Mouse (Mus musculus) forebrain, embryonic 14.5 days (tissue): ENCODE measurements around the gene Odaph. TPM values are rescaled to one million over a fixed set of nuclear protein-coding genes. Genes with fewer than 3 reads are reported as not detected.

ENCODE experiments used
- ATAC-seq: fragments of 200-750 bp; cut with Nextera tagmentation; 2 replicates; pipeline ENCODE4 v1.8.0; 2017; ENCODE audit warnings: mild to moderate bottlenecking, moderate library complexity
- DNase-seq: peaks from one replicate; pipeline ENCODE4 v3.0.0-alpha.2; 2015; ENCODE audit warnings: low spot score
- H3K27ac ChIP-seq: fragments of 300-500 bp; sonication (generic); 2 replicates; pipeline ENCODE4 v1.5.1; 2014; ENCODE audit warnings: low read depth, mild to moderate bottlenecking, control low read depth, low read length, moderate library complexity
- H3K27me3 ChIP-seq: fragments of 300-500 bp; sonication (generic); replicated peaks from 2 replicates; pipeline ENCODE4 v1.6.1; 2014; ENCODE audit warnings: low read length, control low read depth, mixed read lengths; ENCODE audit not compliant: control insufficient read depth, insufficient read depth
- H3K36me3 ChIP-seq: fragments of 300-500 bp; sonication (generic); 2 replicates; pipeline ENCODE4 v1.6.1; 2014; ENCODE audit warnings: low read length, control low read depth; ENCODE audit not compliant: control insufficient read depth, insufficient read depth
- H3K4me1 ChIP-seq: fragments of 300-500 bp; sonication (generic); 2 replicates; pipeline ENCODE4 v1.6.1; 2014; ENCODE audit warnings: antibody characterized with exemption, low read length, control low read depth; ENCODE audit not compliant: control insufficient read depth, insufficient read depth
- H3K4me2 ChIP-seq: fragments of 300-500 bp; sonication (generic); 2 replicates; pipeline ENCODE4 v1.6.1; 2014; ENCODE audit warnings: mild to moderate bottlenecking, control low read depth, low read length
- H3K4me3 ChIP-seq: fragments of 300-500 bp; sonication (generic); 2 replicates; pipeline ENCODE4 v1.5.1; 2014; ENCODE audit warnings: low read depth, low read length, control low read depth
- H3K9ac ChIP-seq: fragments of 300-500 bp; sonication (generic); 2 replicates; pipeline ENCODE4 v1.6.1; 2014; ENCODE audit warnings: mild to moderate bottlenecking, low read length, control low read depth, moderate library complexity
- H3K9me3 ChIP-seq: fragments of 300-500 bp; sonication (generic); replicated peaks from 2 replicates; pipeline ENCODE4 v1.6.1; 2016; ENCODE audit warnings: low read length, control low read depth, mixed read lengths; ENCODE audit not compliant: control insufficient read depth
- WGBS: fragments of 180-500 bp; shearing (Covaris S2); extraction: QIAGEN DNeasy Blood & Tissue Kit; methylation state at CpG from one replicate; pipeline ENCODE4 v1.1.7; 2014; 5-methylcytosine and 5-hydroxymethylcytosine counted together
- polyA plus RNA-seq: library from polyadenylated mRNA; unstranded; fragments of >200 nt; fragmentation: Nextera tagmentation; extraction: Ambion mirVana; gene quantifications from 2 replicates; pipeline ENCODE4 v1.2.1, GENCODE M21; 2014

Gene Odaph
- polyA plus RNA-seq, 1 experiment from 2014 or later: not detected

GRCm38 (mm10) chr5:91981176-91981840, 6.0 kb upstream of the Odaph start:
- Histone ChIP-seq H3K4me1 (no peaks in the 10 kb centered on the region), H3K27me3 (no peaks in the 10 kb centered on the region), H3K9ac (no peak overlapping the region), H3K27ac (no peak overlapping the region), H3K4me2 (no peak overlapping the region), H3K4me3 (no peak overlapping the region), H3K9me3 (no peaks in the 10 kb centered on the region), H3K36me3 (no peaks in the 10 kb centered on the region)
- DNase-seq (no peak), ATAC-seq (no peak)
- 94% methylated on average over 11 of the region's 11 CpGs for WGBS

GRCm38 (mm10) chr5:91983490-91983889, 3.8 kb upstream of the Odaph start:
- DNase-seq (no peak), ATAC-seq (no peak)
- H3K9ac ChIP-seq: no peak overlapping the region
- WGBS: 67% methylated on average over 2 of the region's 2 CpGs
- no peaks in the 10 kb centered on the region for H3K27me3 ChIP-seq
- H3K36me3 ChIP-seq: no peaks in the 10 kb centered on the region
- H3K4me1 ChIP-seq: no peaks in the 10 kb centered on the region
- no peak overlapping the region for H3K4me2 ChIP-seq
- H3K4me3 ChIP-seq: no peak overlapping the region
- no peak overlapping the region for H3K27ac ChIP-seq
- H3K9me3 ChIP-seq: no peaks in the 10 kb centered on the region

- 33% methylated on average over 2 of the region's 2 CpGs for WGBS
- Histone ChIP-seq H3K9me3 (no peaks in the 10 kb centered on the region), H3K27ac (no peak overlapping the region), H3K4me3 (no peak overlapping the region), H3K4me1 (no peaks in the 10 kb centered on the region), H3K27me3 (no peaks in the 10 kb centered on the region), H3K4me2 (no peak overlapping the region), H3K9ac (no peak overlapping the region), H3K36me3 (no peaks in the 10 kb centered on the region)
- DNase-seq (no peak), ATAC-seq (no peak)
Observed at GRCm38 (mm10) chr5:91985721-91986120, 1.6 kb upstream of the Odaph start.

GRCm38 (mm10) chr5:91987799-91988198, 524 bp downstream of the Odaph start:
- WGBS: 87% methylated on average over 2 of the region's 2 CpGs
- DNase-seq (no peak), ATAC-seq (no peak)
- Histone ChIP-seq H3K4me1 (no peaks in the 10 kb centered on the region), H3K27me3 (no peaks in the 10 kb centered on the region), H3K27ac (no peak overlapping the region), H3K4me3 (no peak overlapping the region), H3K36me3 (no peaks in the 10 kb centered on the region), H3K4me2 (no peak overlapping the region), H3K9ac (no peak overlapping the region), H3K9me3 (no peaks in the 10 kb centered on the region)

- Histone ChIP-seq H3K4me1 (no peaks in the 10 kb centered on the region), H3K36me3 (no peaks in the 10 kb centered on the region), H3K4me2 (no peak overlapping the region), H3K27ac (no peak overlapping the region), H3K27me3 (no peaks in the 10 kb centered on the region), H3K9me3 (no peaks in the 10 kb centered on the region), H3K9ac (no peak overlapping the region), H3K4me3 (no peak overlapping the region)
- no peak for ATAC-seq
- DNase-seq: no peak
- 79% methylated on average over 9 of the region's 9 CpGs for WGBS
Observed at GRCm38 (mm10) chr5:91989261-91989660, 2.0 kb downstream of the Odaph start.

GRCm38 (mm10) chr5:91991191-91991937, 4.1 kb downstream of the Odaph start:
- Histone ChIP-seq H3K9ac (no peak overlapping the region), H3K4me2 (no peak overlapping the region), H3K4me3 (no peak overlapping the region), H3K9me3 (no peaks in the 10 kb centered on the region), H3K27me3 (no peaks in the 10 kb centered on the region), H3K4me1 (no peaks in the 10 kb centered on the region), H3K36me3 (no peaks in the 10 kb centered on the region), H3K27ac (no peak overlapping the region)
- DNase-seq (no peak), ATAC-seq (no peak)
- 89% methylated on average over 6 of the region's 6 CpGs for WGBS

- H3K36me3 ChIP-seq: no peaks in the 10 kb centered on the region
- DNase-seq (no peak), ATAC-seq (no peak)
- H3K4me2 ChIP-seq: no peak overlapping the region
- no peaks in the 10 kb centered on the region for H3K4me1 ChIP-seq
- no peak overlapping the region for H3K27ac ChIP-seq
- no peaks in the 10 kb centered on the region for H3K27me3 ChIP-seq
- H3K9ac ChIP-seq: no peak overlapping the region
- 92% methylated on average over 2 of the region's 2 CpGs for WGBS
- H3K9me3 ChIP-seq: no peaks in the 10 kb centered on the region
- H3K4me3 ChIP-seq: no peak overlapping the region
Observed at GRCm38 (mm10) chr5:91993061-91993460, 5.8 kb downstream of the Odaph start.

GRCm38 (mm10) chr5:91994546-91994945, 7.3 kb downstream of the Odaph start:
- DNase-seq: no peak
- no peaks in the 10 kb centered on the region for H3K36me3 ChIP-seq

GRCm38 (mm10) chr5:92000770-92001169, 13.5 kb downstream of the Odaph start:
- DNase-seq (no peak), ATAC-seq (no peak)
- H3K4me1 ChIP-seq: no peaks in the 10 kb centered on the region
- H3K9ac ChIP-seq: no peak overlapping the region
- no peaks in the 10 kb centered on the region for H3K9me3 ChIP-seq
- H3K27ac ChIP-seq: no peak overlapping the region
- WGBS: 78% methylated on average over 2 of the region's 2 CpGs
- no peaks in the 10 kb centered on the region for H3K27me3 ChIP-seq
- H3K4me3 ChIP-seq: no peak overlapping the region
- H3K4me2 ChIP-seq: no peak overlapping the region
- no peaks in the 10 kb centered on the region for H3K36me3 ChIP-seq

More at GRCm38 (mm10) chr5:91994546-91994945, 7.3 kb downstream of the Odaph start:
- Histone ChIP-seq H3K27ac (no peak overlapping the region), H3K4me1 (no peaks in the 10 kb centered on the region), H3K27me3 (no peaks in the 10 kb centered on the region), H3K9ac (no peak overlapping the region), H3K4me3 (no peak overlapping the region), H3K4me2 (no peak overlapping the region), H3K9me3 (no peaks in the 10 kb centered on the region)
- ATAC-seq: no peak
- 62% methylated on average over 13 of the region's 13 CpGs for WGBS
